Mouse (Mus musculus) heart, adult 2 months (tissue): ENCODE measurements around the gene Cradd.

ENCODE experiments used
- CTCF ChIP-seq: fragments of 200-600 bp; IDR thresholded peaks from 2 replicates; pipeline ENCODE4 v1.8.1; 2022; ENCODE audit warnings: antibody characterized with exemption, mild to moderate bottlenecking, moderate library complexity
- EP300 ChIP-seq: fragments of 200-500 bp; IDR thresholded peaks from 2 replicates; pipeline ENCODE4 v1.6.1; 2011; ENCODE audit warnings: low read depth, low read length, control low read depth; ENCODE audit not compliant: insufficient read depth
- POLR2A ChIP-seq: fragments of 200-500 bp; IDR thresholded peaks from 2 replicates; pipeline ENCODE4 v1.6.1; 2011; ENCODE audit warnings: mild to moderate bottlenecking, low read depth, low read length, control low read depth; ENCODE audit not compliant: insufficient read depth

DNA sequence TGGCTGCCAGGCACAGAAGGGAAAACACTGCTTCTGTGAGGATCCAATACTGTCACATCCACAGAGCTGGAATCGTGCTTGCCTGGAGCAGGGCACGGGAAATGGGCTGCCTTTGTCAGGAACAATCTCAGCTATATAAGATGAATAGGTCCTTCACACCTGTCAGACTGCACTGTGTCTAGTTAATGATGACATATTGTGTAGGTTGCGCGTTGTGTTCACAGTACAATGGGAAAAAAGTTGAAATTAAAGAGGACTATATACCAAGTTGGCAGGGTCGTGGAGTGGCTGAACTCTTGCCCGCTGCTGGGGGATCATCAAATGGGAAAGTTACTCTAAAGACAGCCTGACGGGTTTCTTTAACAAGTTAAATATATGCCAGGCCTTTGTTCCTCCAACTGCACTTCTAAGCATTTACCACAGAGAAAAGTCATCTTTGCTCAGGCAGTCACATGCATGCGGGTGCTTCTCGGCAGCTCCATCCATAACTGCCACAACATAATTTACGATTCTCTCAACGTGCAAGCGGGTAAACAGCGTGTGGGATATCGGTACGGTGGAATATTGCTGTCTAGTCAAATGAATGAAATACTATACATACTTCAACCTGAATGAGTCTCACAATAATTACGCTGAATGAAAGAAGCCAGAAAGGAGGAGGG is 134.3 kb downstream of the Cradd start:
- TF ChIP-seq EP300 (no peak), CTCF (no peak), POLR2A (no peak)
